Mouse (Mus musculus): ENCODE data around the gene Emid1. TPM values are rescaled to one million over a fixed set of nuclear protein-coding genes. Genes with fewer than 3 reads are reported as not detected.

The Emid1 gene
- polyA plus RNA-seq, 1 experiment from 2014 or later = 16.4 TPM

- Histone ChIP-seq H3K27ac (no peak overlapping the region), H3K9ac (replicated peaks) (no peak overlapping the region), H3K4me1 (replicated peaks) (peaks cover 60% of the 10 kb centered on the region), H3K27me3 (peaks cover 68% of the 10 kb centered on the region), H3K9me3 (no peaks in the 10 kb centered on the region), H3K4me3 (replicated peaks) (0 out of 2 replicates have a peak overlapping the region, but pooled peaks have one; percentile 74), H3K36me3 (peaks cover 7% of the 10 kb centered on the region), H3K4me2 (peak overlapping the region; percentile 94; the same call in 1 of the 2 replicates)
- 71% methylated on average over 13 of the region's 13 CpGs for WGBS
- no peak for ATAC-seq (ENCODE audit: insufficient number of reproducible peaks, insufficient read depth, low FRiP score, low TSS enrichment, low read depth)
Measured at GRCm38 (mm10) chr11:5062860-5063505, 89.1 kb downstream of the Emid1 start.

DNA sequence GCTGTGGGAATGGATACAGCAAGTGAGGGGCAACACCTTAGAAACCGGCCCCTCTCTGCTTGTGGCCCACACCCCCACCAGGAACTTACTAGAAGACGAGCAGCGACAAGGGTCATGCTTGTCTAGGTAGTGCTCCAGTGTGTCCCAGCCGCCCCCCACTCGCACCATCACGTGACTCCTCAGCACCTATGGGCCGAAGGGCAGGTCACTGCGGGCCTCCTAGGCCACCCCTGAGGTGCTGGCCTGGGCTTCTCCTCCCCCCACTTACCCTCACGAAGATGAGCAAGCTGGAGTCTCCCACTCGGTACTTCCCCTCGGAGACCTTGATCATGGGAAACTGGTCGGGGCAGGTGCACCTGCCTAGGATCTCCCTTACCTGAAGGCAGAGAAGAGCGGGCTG is 89.7 kb downstream of the Emid1 start:
- peak overlapping the region; percentile 40 for H3K4me3 ChIP-seq (replicated peaks)
- no peaks in the 10 kb centered on the region for H3K9me3 ChIP-seq
- peaks cover 5% of the 10 kb centered on the region; the same call in 1 of the 2 replicates for H3K36me3 ChIP-seq
- peak overlapping the region; percentile 72 for H3K4me2 ChIP-seq
- peaks cover 66% of the 10 kb centered on the region for H3K4me1 ChIP-seq (replicated peaks)
- H3K27ac ChIP-seq = no peak overlapping the region
- ATAC-seq (ENCODE audit: insufficient number of reproducible peaks, insufficient read depth, low FRiP score, low TSS enrichment, low read depth) = no peak
- peaks cover 75% of the 10 kb centered on the region for H3K27me3 ChIP-seq
- whole genome bisulfite sequencing = 11% methylated on average over 13 of the region's 13 CpGs
- peak overlapping the region; percentile 24; the same call in 1 of the 2 replicates for H3K9ac ChIP-seq (replicated peaks)

DNA sequence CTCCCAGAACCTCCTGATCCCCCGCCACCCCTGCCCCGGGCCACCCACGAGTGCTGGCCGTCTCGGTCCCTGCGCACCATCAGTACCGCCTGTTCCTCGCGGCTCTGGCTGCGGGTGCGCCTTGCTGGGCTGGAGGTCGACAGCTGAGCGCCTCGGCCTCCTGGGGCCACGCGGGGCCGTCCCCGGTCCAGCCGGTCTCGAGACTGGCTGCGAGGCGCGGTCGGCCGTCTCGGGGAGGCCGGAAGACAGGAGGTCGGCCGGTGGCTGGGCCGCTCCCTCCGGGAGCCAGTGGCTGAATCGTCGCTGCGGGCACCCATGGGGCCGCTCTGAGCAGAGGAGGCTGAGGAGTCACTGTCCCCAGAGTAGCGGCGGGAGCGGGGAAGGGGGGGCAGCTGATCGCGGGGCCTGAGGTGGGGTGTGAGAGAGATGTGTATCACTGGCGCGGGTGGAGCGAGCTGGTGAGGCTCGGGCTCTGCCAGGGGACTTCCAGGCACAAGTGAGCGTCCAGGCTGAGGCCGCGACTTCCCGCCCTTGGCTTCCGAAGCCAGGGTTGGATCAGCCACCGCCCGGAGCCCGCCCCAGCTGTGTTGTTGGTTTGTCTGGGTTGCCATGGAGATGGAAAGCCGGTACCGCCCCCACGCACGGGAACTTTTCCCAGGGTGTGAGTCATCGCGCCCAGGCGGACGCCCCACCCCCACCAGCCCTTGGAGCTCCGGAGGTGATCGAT is 90.5 kb downstream of the Emid1 start:
- Histone ChIP-seq H3K36me3 (peaks cover 5% of the 10 kb centered on the region; the same call in 1 of the 2 replicates), H3K27ac (no peak overlapping the region), H3K9me3 (no peaks in the 10 kb centered on the region), H3K4me3 (replicated peaks) (peak overlapping the region; percentile 40), H3K27me3 (peaks cover 83% of the 10 kb centered on the region), H3K9ac (replicated peaks) (peak overlapping the region; percentile 55), H3K4me2 (peak overlapping the region; percentile 72), H3K4me1 (replicated peaks) (peaks cover 74% of the 10 kb centered on the region)
- 2% methylated on average over 62 of the region's 62 CpGs for WGBS
- ATAC-seq (ENCODE audit: insufficient number of reproducible peaks, insufficient read depth, low FRiP score, low TSS enrichment, low read depth) = no peak

GRCm38 (mm10) chr11:5060756-5061412 is 91.2 kb downstream of the Emid1 start:
- H3K9me3 ChIP-seq = no peaks in the 10 kb centered on the region
- no peak overlapping the region for H3K27ac ChIP-seq
- peak overlapping the region; percentile 40 for H3K4me3 ChIP-seq (replicated peaks)
- peaks cover 89% of the 10 kb centered on the region for H3K27me3 ChIP-seq
- WGBS = 43% methylated on average over 28 of the region's 28 CpGs
- peaks cover 80% of the 10 kb centered on the region for H3K4me1 ChIP-seq (replicated peaks)
- H3K9ac ChIP-seq (replicated peaks) = peak overlapping the region; percentile 55; the same call in 1 of the 2 replicates
- peak overlapping the region; percentile 72 for H3K4me2 ChIP-seq
- no peak for ATAC-seq (ENCODE audit: insufficient number of reproducible peaks, insufficient read depth, low FRiP score, low TSS enrichment, low read depth)
- H3K36me3 ChIP-seq = peaks cover 5% of the 10 kb centered on the region; the same call in 1 of the 2 replicates

DNA sequence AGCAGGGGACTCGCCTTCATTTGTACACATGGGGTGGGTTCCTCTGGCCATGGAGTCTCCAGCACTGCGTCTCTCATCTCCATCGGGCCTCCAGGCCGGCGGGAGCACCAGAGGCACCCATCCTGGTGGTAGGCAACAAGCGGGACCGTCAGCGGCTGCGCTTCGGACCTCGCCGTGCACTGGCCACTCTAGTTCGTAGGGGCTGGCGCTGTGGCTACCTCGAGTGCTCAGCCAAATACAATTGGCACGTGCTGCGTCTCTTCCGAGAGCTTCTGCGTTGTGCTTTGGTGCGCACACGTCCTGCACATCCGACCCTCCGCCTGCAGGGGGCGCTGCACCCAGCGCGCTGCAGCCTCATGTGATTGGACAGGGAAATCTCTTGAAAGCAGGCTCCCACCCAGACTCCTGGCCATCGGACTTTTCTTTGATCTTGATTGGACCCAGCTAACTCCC is 92.3 kb downstream of the Emid1 start:
- H3K4me1 ChIP-seq (replicated peaks) = peaks cover 81% of the 10 kb centered on the region
- H3K4me2 ChIP-seq = peak overlapping the region; percentile 91; the same call in 1 of the 2 replicates
- H3K4me3 ChIP-seq (replicated peaks) = peak overlapping the region; percentile 51
- ATAC-seq (ENCODE audit: insufficient number of reproducible peaks, insufficient read depth, low FRiP score, low TSS enrichment, low read depth) = no peak
- H3K9ac ChIP-seq (replicated peaks) = no peak overlapping the region
- no peak overlapping the region for H3K27ac ChIP-seq
- peaks cover 100% of the 10 kb centered on the region for H3K27me3 ChIP-seq
- no peaks in the 10 kb centered on the region for H3K9me3 ChIP-seq
- peaks cover 5% of the 10 kb centered on the region; the same call in 1 of the 2 replicates for H3K36me3 ChIP-seq
- 13% methylated on average over 27 of the region's 27 CpGs for WGBS

GRCm38 (mm10) chr11:5059230-5059629 is 92.8 kb downstream of the Emid1 start:
- ATAC-seq (ENCODE audit: insufficient number of reproducible peaks, insufficient read depth, low FRiP score, low TSS enrichment, low read depth) = no peak
- 14% methylated on average over 14 of the region's 14 CpGs for WGBS
- Histone ChIP-seq H3K4me1 (replicated peaks) (peaks cover 76% of the 10 kb centered on the region), H3K4me2 (peak overlapping the region; percentile 91), H3K4me3 (replicated peaks) (peak overlapping the region; percentile 51), H3K9ac (replicated peaks) (0 out of 2 replicates have a peak overlapping the region, but pooled peaks have one; percentile 12), H3K36me3 (peaks cover 5% of the 10 kb centered on the region; the same call in 1 of the 2 replicates), H3K27me3 (peaks cover 98% of the 10 kb centered on the region), H3K27ac (no peak overlapping the region), H3K9me3 (no peaks in the 10 kb centered on the region)

DNA sequence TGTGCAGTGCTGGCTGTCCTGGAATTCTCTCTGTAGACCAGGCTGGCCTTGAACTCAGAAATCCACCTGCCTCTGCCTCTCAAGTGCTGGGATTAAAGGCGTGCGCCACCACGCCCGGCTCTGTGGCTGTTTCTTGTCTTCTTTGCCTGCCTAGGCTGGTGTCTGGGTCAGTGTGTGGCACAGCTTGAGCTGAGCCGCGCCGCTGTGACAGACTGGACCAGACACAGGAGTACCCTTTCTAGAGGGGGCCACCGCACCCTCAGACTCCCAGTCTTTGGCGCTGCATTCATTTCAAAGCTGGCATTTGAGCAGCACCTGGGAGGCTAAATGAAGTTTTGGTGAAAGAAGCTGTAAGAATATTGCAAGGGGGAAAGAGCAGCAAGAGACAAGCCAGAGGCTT is 93.3 kb downstream of the Emid1 start:
- WGBS = 29% methylated on average over 9 of the region's 9 CpGs
- Histone ChIP-seq H3K27me3 (peaks cover 96% of the 10 kb centered on the region), H3K4me1 (replicated peaks) (peaks cover 71% of the 10 kb centered on the region), H3K9me3 (no peaks in the 10 kb centered on the region), H3K4me3 (replicated peaks) (peak overlapping the region; percentile 51), H3K36me3 (peaks cover 5% of the 10 kb centered on the region; the same call in 1 of the 2 replicates), H3K27ac (no peak overlapping the region), H3K9ac (replicated peaks) (no peak overlapping the region), H3K4me2 (peak overlapping the region; percentile 91)
- ATAC-seq (ENCODE audit: insufficient number of reproducible peaks, insufficient read depth, low FRiP score, low TSS enrichment, low read depth) = no peak

GRCm38 (mm10) chr11:5057856-5058641 is 94.0 kb downstream of the Emid1 start, which contains the start of gene Rasl10a:
TSS of gene Rasl10a (plus strand) at chr11:5058128.
- Histone ChIP-seq H3K27ac (no peak within 1 kb of the TSS), H3K27me3 (peaks cover 88% of the 10 kb centered on the region), H3K4me1 (replicated peaks) (peaks cover 64% of the 10 kb centered on the region), H3K9ac (replicated peaks) (peak within 1 kb of the TSS; percentile 56), H3K4me3 (replicated peaks) (peak within 1 kb of the TSS; percentile 51), H3K9me3 (no peaks in the 10 kb centered on the region), H3K4me2 (peak within 1 kb of the TSS; percentile 91), H3K36me3 (peaks cover 5% of the 10 kb centered on the region; the same call in 1 of the 2 replicates)
- no peak for ATAC-seq (ENCODE audit: insufficient number of reproducible peaks, insufficient read depth, low FRiP score, low TSS enrichment, low read depth)
- 1% methylated on average over 75 of the region's 77 CpGs for WGBS

DNA sequence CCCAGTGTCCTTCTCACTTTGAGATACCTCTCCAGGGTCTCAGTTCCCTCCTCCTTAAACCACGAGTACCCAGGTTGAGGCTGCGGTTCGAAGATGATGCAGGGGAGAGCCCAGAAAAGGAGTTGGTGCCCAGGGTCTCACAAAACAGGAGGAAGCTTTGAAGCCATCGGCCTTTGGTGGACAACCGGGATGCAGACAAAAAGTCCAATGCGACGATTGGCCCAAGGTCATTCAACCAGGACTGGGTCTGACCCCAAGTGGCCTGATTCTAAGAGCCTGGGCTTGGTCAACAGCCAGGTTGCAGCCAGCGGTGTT is 94.6 kb downstream of the Emid1 start:
- Histone ChIP-seq H3K4me2 (peak overlapping the region; percentile 91), H3K9ac (replicated peaks) (peak overlapping the region; percentile 56), H3K9me3 (no peaks in the 10 kb centered on the region), H3K36me3 (peaks cover 5% of the 10 kb centered on the region; the same call in 1 of the 2 replicates), H3K4me1 (replicated peaks) (peaks cover 60% of the 10 kb centered on the region), H3K27ac (no peak overlapping the region), H3K27me3 (peaks cover 83% of the 10 kb centered on the region), H3K4me3 (replicated peaks) (peak overlapping the region; percentile 51)
- ATAC-seq (ENCODE audit: insufficient number of reproducible peaks, insufficient read depth, low FRiP score, low TSS enrichment, low read depth) = no peak
- 14% methylated on average over 8 of the region's 8 CpGs for WGBS

DNA sequence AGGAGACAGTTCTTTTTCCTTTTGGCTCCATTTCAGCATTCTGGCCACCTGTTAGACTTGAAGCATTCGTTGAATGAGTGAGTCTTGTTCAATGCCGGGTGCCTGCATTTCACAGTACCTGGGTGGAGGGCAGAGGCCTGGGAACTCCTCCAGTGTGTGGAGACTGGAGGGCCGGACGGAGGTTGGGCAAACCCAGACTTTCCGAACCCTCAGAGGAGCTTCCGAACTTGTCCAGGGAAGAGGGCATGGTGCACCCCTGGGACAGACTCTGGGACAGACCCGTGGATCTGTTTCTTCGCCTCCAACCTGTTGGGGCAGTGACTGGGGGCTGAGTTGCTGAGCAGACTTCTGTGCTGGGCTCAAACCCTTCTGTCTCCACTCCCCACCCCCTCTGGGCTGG is 95.0 kb downstream of the Emid1 start:
- no peak overlapping the region for H3K27ac ChIP-seq
- H3K4me2 ChIP-seq = peak overlapping the region; percentile 91; the same call in 1 of the 2 replicates
- no peak overlapping the region for H3K4me3 ChIP-seq (replicated peaks)
- peaks cover 79% of the 10 kb centered on the region for H3K27me3 ChIP-seq
- no peaks in the 10 kb centered on the region for H3K9me3 ChIP-seq
- 54% methylated on average over 8 of the region's 8 CpGs for WGBS
- ATAC-seq (ENCODE audit: insufficient number of reproducible peaks, insufficient read depth, low FRiP score, low TSS enrichment, low read depth) = no peak
- peaks cover 5% of the 10 kb centered on the region; the same call in 1 of the 2 replicates for H3K36me3 ChIP-seq
- no peak overlapping the region for H3K9ac ChIP-seq (replicated peaks)
- peaks cover 55% of the 10 kb centered on the region for H3K4me1 ChIP-seq (replicated peaks)

Measured in limb, embryonic 12.5 days (tissue).